Mouse (Mus musculus) layer of hippocampus, adult 9-10 months (tissue): Measurements from ENCODE around the gene Calcrl.

Experiments used
- DNase-seq: peaks from one replicate; pipeline ENCODE4 v3.0.0; 2022; ENCODE audit warnings: low spot score

Gene Calcrl

DNA sequence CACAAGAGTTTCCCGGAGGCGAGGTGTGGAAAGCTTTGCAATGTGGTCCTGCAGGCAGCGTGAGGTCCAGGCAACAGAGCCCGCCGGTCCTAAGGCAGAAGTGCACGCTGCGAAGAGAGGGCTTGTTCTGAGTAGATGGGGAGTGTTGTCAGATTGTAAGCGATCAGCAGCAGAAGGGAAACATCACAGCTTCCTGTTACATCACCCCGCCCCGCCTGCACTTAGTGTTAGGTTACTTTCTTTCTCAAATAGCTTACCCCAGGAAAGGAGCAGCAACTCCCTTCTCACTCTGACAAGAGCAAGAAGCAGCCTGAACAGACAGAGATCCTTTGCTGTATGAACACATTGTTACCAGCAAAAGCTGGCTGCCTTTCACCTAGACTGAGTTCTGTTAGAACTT is at the start of gene Calcrl:
Gene Calcrl (minus strand): TSS at position 274 of the 400 bp plus-strand sequence.
- peak; percentile 27 for DNase-seq

DNA sequence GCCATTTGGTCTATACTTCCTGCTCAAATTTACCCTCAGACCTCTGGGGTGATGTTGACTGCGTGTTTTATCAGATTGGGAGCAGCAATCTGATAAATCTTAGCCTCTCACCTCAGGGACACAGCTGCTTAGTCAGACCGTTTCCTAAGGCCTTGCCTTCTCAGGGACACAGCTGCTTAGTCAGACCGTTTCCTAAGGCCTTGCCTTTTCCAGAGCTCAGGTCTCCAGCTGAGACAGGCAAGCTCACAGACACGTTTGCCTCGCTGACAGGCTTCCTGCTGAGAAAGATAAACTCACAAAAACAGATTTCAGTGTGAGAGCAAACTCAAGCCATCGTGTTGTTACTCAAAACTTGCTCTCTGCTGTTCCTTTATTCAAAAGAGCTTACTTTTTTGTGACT is 49.4 kb upstream of the Calcrl start:
- no peak for DNase-seq

DNA sequence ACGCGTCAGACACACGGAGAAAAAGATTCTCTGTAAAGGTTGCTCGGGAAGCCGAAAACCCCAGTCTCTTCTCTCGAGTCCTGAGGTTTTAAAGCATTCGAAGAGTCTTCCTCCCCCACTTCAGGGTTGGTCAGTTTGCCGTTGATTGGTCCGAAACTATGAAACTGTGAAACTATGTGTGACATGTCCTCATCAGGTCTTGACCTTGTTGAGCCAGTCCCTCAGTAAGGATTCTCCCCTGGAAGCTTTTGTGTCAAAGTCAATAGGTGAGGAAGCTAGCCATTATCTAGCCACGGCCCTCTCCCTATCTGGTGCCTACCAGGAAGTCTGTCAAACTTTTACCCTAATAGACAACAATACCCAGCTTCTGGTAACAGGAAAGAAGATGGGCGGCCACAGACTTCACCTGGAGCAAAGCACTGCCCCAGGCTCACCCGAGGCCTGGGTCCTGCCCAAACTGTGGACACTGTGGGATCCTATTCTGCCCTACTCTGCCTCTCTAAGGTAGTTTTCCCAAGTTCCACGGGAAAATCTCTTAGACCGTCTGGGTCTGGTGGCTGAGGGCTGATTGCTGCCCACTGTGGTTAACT is 48.8 kb upstream of the Calcrl start:
- no peak for DNase-seq

DNA sequence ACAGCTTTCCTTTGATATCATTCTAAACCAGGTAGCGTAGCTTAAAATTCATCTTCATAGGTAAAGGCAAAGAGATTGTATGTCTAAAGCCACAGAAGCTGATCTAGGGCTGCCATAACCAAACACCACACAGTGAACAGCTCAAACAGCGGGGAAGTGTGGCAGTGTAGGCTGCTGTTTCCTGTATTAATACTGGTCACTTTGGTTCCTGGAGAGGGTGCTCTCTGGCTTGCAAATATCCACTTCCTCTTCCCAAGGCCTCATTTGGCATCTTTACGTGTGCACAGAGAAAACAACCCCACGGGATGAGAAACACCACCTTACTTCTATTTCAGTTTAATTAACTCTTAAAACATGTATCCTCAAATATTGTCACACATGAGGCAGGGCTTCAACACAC is 42.2 kb upstream of the Calcrl start:
- no peak for DNase-seq

DNA sequence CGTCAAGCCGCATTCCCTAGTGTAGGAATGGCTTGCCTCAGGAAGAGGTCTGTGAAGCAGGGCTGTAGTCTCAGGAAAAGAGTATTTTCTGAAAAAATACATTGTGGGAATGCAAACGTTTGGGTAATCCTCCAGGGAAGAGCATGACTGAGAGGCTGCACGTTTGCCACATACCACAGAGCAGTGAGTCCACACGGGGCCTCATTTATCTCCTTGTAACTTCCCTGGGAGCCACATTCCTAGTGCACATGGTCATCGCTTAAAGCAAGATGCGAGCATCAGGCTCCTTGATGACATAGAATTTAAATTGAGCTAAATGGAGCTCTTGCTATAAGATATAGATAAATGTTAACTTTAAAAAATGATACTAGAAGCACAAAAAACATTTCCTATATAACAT is 39.7 kb upstream of the Calcrl start:
- no peak for DNase-seq

DNA sequence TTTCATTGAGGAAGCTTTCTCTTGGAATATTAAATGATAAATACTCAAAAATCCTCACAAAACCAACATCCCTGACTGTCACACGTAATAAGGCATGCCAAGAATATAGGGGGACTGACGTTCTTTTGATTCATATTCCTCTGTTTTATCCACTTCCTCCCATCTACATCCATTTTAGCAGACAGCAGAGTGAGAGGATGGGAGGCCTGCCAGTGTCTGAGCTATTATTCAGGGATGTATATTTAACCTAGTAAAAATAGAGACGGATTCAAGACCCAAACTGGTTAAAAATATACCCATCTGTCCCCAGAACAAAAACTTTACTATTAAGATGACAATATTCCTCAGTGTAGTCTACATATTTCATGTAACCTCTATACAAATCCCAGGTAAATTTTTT is 37.2 kb upstream of the Calcrl start:
- DNase-seq = no peak

DNA sequence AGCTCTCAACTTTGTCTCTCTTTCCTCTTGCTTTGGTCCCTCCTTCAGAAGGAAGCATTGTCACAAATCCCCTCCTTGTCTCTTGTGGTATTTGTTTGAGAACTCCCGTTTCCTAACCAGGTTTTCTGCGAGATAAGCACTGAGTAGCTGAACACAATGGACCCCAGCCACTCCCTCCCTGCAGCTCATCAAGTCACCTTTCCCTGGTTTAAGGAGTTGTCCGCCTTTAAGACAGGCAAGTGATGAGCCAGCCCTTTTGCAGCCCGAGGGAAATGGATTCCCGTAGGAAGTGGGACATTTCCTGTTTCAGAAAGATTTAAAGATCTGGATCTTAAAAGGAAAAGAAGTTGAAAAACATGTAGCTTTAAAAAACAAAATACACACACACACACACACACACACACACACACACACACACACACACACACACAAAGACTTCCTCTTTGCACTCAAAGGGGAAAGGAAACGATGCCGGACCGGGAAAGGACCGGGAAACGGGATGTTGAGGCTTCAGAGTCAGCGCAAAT is 34.5 kb upstream of the Calcrl start:
- DNase-seq = no peak

DNA sequence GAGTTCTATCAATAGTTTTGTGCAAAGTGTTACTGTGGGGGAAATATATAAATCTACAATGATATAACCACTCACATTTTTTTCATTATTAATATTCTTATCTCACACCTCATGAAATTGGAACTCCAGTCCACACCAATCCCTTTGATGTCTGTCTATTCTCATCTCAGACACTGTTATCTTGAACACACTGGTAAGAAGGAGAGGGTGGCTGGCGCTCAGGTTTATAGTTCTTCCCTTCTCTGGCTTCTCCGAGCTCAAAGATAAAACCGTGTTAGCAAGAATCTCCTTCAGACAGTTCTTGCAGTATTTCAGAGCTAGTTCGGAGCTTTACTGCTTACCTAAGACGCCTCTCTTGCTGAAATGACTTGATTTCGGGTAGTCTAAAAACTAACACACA is 32.0 kb upstream of the Calcrl start:
- DNase-seq = no peak

DNA sequence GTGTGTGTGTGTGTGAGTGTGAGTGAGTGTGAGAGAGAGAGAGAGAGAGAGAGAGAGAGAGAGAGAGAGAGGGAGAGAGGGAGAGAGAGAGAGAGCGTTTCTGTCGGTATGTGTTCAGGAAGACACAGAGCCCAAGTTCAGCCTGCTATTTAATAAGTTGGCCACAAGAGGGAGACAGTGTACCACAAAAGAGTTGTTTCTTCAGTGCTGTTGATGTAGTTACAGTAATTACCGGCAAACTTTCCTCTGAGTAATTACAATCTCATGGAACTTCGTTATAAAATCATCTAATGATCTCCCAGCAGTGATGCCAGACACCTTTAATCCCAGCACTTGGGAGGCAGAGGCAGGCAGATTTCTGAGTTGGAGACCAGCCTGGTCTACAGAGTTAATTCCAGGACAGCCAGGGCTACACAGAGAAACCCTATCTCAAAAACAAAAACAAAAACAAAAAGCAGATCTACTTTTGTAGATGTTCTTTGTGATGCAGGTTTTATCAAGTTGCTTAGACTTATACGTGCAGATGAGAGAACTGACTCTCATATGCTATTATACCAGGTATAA is 30.1 kb upstream of the Calcrl start:
- DNase-seq = peak; percentile 48

DNA sequence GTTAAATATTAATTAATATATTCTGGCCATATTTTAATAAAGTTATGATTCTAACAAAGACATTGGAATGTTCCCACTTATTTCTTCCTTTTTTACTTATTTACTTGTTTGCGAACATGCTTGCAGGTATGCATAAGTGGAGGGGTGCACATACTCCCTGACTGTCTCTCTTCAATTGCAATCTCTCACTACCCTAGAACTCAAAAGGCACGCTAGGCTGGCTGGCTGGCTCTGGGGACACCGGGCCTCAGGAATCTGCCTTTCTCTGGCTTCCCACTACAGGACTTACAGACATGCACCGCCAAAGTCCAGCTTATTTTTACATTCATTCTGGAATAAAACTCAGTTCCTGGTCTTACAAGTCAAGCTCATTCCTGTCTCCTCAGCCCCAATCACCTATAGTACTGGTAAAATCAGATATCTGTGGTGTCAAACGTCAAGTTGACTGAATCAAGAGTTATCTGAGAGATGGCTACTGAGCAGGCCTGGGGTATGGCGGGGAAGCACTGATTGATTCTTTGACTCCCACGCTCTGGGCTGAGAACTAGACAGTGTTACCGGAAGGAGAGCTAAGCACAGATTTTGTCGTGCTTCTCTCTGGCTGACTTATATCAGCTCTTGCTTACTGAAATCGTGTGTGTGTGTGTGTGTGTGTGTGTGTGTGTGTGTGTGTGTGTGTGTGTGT is 29.5 kb upstream of the Calcrl start:
- no peak for DNase-seq

DNA sequence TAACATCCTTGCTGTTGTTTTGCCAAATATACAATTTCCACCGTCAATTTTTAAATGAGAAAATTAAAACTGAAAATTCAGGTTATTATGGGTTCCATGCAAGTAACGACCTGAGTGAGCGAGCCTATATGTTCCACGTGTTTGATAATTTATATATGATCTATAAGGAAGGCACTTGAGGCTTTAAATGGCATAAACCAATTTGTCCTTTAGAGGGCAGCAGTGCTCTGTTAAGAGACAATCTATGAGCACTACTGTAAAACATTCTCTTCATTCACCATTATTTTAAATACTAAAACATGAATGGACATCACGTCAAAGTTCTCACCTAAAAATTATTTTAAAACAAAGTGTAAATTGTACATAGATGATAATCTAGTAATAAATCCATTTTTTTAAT is 28.8 kb upstream of the Calcrl start:
- peak; percentile 69 for DNase-seq

DNA sequence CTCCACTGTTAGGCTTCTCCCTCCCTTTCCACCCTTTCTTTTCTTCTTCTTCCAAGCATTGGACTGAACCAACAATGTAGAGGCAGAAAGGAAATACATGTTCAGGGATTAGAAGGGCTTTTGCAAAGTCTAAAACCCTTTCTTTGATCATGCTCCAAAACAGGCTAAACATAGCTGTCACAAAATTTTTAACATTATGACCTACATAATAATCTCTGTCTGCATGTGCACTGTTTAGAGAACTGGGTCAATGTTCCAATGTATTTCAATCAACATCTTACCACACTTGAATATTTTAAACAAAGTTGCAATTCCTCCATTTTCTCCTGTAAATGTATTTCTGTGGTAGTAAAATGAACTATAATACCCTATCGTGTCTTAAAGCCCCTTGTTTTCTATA is 20.3 kb upstream of the Calcrl start:
- DNase-seq = no peak

DNA sequence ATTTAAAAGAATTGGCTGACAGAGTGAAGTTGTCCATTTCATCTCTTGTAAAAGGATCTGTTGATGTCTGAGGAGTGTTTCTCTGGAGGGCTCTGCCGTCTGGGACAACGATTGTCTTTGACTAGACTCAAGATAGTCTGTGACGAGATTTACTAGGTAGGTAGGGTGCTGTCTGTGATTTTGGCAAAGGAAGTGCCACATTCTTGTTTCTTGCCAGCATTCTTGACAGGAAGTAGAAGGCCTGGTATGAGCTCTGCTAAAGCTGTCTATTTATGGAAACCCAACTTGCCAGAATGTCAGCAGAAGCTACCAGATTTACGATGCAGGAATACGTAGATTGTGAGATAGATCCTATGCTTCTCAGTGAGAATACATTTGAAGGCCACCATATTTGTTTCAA is 16.7 kb upstream of the Calcrl start:
- DNase-seq = no peak

DNA sequence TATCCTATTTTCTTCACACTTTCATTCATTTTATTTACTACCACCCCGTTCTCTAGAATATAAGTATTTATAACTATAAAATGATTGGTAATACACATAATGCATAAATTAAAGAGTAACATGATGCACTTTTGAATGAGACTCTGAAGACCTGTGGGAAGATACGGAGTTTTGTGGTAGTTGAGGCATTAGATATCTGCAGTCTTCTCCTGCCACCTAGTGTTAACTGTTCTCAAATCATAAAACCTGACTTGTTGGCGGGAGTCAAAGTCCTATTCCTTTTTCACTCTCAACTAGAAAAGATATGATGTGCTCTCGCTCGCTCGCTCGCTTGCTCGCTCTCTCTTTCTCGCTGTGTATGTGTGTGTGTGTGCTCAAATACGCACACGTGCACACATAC is 4.5 kb upstream of the Calcrl start:
- DNase-seq = peak; percentile 75

DNA sequence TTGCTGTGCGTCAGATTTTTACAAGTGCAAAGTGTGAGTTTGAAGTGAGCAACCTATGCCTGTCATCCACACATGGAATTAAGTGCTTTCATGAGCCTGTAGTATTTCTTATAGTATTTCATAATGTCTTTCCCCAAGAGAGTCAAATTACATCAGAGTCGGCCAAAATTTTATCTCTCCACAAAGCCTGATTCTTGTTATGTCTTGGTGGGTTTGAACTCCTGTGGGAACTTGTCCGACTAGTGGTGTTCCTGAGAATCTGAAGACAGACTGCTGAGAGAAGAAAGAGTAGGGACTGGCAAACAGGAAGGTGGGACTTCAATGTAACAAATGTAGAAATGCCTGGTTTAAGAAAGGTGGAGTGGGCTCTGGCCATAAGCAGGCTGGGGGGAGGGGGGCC is 3.6 kb upstream of the Calcrl start:
- DNase-seq = no peak

DNA sequence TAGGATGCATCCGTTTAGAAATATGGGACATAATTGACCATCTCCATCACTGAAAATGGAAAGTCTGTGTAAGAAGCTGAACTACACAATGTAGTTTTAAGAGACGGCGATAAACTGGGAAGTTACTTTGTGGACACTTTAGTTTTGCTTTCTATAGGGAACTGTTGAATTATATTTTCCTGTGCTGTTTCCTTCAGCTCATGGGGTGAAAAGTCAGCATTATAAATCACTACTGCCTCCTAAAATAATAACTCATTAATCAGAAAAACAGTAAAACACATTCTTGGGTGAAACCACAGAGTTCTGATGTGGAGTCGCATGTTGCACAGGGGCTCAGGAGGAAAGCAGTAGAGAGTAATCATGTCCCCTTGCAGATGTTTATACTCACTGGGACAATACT is 1.3 kb upstream of the Calcrl start:
- no peak for DNase-seq

DNA sequence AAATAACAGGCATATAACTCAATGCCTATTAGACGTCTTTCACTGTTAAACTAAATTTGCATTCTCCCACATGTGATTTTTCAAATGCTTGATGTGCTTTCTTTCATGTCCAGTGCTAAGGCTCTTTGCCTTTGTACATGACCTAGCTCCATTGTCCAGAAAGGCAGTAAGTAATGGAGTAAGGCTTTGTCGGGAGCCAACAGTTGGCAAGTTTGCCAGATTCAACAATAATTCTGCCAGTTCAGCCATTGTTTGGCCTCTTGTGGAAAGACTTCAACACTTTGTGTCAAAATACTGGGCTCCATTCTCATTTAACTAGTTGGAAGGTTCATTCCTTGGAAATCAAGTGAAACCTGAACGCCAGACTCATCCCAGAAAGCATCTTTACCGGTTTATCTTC is 8.7 kb downstream of the Calcrl start:
- no peak for DNase-seq

DNA sequence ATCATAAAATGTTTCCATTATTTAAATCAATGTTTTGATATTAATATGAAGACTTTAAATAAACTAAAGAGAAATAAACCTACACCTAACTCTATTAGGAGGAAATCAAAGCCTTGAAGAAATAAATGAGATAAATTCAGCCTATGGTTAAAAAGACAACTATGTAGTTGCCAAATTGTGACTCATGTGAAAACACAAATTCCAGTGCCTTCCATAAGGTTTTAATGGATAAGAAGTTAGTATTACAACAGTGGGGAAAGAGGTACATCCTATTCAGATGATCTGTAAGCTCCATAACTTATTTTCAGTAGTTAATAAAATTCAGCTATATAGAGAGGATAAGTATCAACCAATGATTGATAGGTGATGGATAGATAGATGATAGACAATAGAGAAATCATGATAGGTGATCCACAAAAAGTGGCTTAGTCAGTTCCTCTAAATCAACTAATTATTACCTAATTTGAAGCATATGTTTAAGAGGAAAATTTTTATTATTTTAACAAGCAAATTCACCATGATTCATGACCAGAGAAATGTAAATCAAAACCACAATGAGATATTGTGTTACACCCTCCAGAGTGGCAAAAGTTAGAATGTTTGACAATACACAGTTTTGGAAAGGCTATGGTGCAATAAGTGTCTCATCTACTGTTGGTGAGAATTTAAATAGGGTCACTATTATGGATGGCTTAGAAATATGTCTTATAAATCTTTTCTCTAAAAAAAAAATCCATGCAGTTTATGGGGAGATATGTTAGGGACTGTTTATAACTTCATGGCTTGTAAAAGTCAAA is 15.2 kb downstream of the Calcrl start:
- no peak for DNase-seq

DNA sequence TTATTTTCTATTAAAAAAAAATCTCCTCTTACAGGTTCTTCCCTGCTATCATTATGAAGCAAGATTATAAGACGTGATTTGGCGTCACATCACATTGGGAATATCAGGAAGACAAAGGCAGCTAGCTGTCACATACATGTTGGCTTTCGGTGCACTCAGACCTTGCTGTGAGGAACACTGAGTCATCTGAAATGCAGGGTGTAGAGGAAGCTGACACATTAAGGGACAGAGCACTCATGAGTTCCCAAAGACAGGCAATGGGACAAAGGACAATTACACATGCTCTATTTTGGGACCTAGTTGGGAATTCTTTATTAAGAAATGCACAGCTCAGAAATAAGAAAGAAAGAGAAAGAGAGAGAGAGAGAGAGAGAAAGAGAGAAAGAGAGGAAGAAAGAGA is 20.4 kb downstream of the Calcrl start:
- no peak for DNase-seq

DNA sequence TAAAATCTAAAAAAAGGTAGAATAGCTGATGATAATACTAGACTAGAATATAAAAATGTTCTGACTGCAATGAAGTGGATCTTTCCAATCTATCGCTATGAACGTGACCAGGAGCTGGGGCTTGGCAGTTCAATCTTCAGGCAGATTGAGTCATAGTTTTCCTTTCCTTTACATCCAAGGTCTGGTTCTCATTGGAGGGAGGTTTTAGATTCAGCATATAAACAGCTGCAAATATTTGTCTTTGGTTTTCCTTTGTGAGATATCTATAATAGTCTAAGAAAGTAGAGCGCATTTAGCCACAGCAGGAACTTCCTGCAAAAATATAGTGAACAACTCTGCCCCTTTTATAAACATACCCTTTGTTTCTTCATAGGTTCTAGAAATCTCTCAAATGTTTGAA is 22.5 kb downstream of the Calcrl start:
- DNase-seq = no peak

DNA sequence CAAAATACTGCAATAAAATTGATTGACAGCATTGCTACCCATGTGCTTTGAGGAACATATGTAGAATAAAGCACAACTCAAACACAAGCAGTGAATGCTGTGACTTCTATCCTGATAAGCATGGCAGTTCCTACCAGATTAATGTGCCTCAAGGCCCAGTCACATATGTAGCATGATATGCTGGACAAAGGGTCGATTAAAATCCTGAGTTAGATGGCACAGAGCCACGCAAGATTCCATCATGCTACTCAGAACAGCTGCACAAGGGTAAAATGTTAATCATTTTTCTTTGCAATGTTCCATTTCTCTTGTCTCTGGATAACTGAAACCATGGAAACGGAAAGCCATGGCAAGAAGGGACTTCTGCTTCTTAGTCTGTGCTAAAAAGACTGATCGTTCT is 28.7 kb downstream of the Calcrl start:
- DNase-seq = no peak

DNA sequence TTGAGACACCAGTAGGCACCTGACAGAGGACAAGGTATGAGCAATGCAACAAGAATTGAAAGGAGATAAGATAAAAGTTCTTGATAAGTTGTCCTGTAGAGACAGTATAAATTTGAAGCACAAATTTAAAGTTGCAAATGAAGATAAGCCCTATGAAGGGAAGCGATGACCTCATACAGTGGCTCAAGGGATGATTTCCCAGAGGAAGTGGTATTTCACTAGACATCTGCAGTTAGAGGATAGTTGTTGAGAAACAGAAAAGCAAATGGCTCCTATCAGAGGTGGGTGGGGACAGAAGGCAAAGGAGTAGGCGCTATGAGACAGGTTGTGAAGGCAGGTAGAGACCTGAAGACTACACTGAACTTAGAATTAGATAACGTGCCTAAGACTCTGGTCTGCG is 32.0 kb downstream of the Calcrl start:
- DNase-seq = no peak

DNA sequence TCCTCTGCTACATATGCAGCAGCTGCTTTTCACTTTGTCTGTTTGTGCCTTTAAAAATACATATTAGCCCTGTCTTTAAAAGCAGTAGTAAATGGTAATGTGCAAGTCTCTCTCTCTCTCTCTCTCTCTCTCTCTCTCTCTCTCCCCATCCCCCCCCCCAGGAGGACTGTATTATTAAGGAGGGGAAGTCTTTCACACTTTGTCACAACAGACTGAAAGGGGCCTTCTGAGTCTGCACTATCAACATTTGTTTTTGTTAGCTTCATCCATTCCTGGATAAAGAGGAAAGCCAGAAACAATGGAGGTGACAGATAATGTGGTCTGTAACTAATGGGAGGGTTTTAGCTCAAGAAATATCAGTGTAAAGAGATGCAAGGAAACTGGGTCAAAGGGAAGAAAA is 36.1 kb downstream of the Calcrl start:
- DNase-seq = no peak
